In genomic region chr16:17526223-17526622, GRCm38 (mm10) we compare ENCODE assay signal across 25 mouse cellular contexts. TPM values are rescaled to one million over a fixed set of nuclear protein-coding genes. Genes with fewer than 3 reads are reported as not detected.
DNase-seq lines count a peak whose midpoint lies in the region; ATAC-seq and TF ChIP-seq lines count a peak whose summit lies in the region.
"Had no signal": no experiment of that assay in that cellular context is flagged by ENCODE, and none has a peak within 500 bp of the region (broad histone marks: within the 10 kb centered on the region; RNA-seq: fewer than 3 reads in every experiment).

No protein-coding gene starts in this region.

- H3K4me1 ChIP-seq in cerebellum, adult 2 months (ENCODE audit: control insufficient read depth, insufficient read depth, low read length) = no peaks in the 10 kb centered on the region
- H3K4me1 ChIP-seq in CH12.LX (ENCODE audit: control insufficient read depth in 1 of 2, insufficient read depth in 2 of 2) = peaks cover 7 to 36% of the 10 kb centered on the region in 2 experiments; a peak in 3 of 4 replicates
- H3K4me1 ChIP-seq in stomach, postnatal 0 days (replicated peaks; ENCODE audit: control insufficient read depth, insufficient read depth) = peaks cover 3% of the 10 kb centered on the region; the same call in 1 of the 2 replicates
- H3K4me1 ChIP-seq in heart, embryonic 11.5 days (ENCODE audit: control insufficient read depth, insufficient read depth, low read length) = peaks cover 10% of the 10 kb centered on the region

- dilution Hi-C loops in CH12.LX (cut with MboI; ENCODE audit: extremely low pct_ligation_motif_present, extremely low pct_unique_long_range_greater_than_20kb, low sequenced_read_pairs) = no loop called here

- H3K9ac ChIP-seq in CH12.LX (ENCODE audit: insufficient read depth, low read depth) = no peak overlapping the region
- no peak overlapping the region for H3K9ac ChIP-seq in stomach, postnatal 0 days (ENCODE audit: low read length)
- no peak overlapping the region for H3K9ac ChIP-seq in heart, embryonic 11.5 days (ENCODE audit: low read depth, low read length)
- H3K9ac ChIP-seq: heart, embryonic 15.5 days; hindbrain, embryonic 12.5 days; lung, embryonic 15.5 days had no signal

- H3K4me2 ChIP-seq in CH12.LX (ENCODE audit: insufficient read depth, low read depth, poor library complexity, severe bottlenecking) = no peak overlapping the region
- H3K4me2 ChIP-seq in stomach, postnatal 0 days (replicated peaks; ENCODE audit: low read depth) = no peak overlapping the region
- no peak overlapping the region for H3K4me2 ChIP-seq in heart, embryonic 11.5 days
- H3K4me2 ChIP-seq: heart, embryonic 15.5 days; hindbrain, embryonic 12.5 days; lung, embryonic 15.5 days; midbrain, embryonic 11.5 days had no signal

- no peak for TF ChIP-seq CTCF in cerebellum, adult 2 months (IDR thresholded peaks at IDR 0.05; ENCODE audit: borderline replicate concordance, insufficient read depth, low read depth, low read length)
- TF ChIP-seq CTCF in CH12.LX (conservative IDR thresholded peaks at IDR 0.05 in 1 of 2, IDR thresholded peaks at IDR 0.05 in 1 of 2; ENCODE audit: low read depth in 2 of 2, low read length in 2 of 2) = no peak
- no peak for TF ChIP-seq CTCF in stomach, postnatal 0 days (IDR thresholded peaks at IDR 0.05; ENCODE audit: low read depth)

- peaks cover 74 to 77% of the 10 kb centered on the region in 2 experiments for H3K36me3 ChIP-seq in CH12.LX (replicated peaks in 1 of 2; ENCODE audit: control insufficient read depth in 1 of 2, insufficient read depth in 1 of 2, low read length in 1 of 2)
- H3K36me3 ChIP-seq in stomach, postnatal 0 days (ENCODE audit: control insufficient read depth, insufficient read depth, low read length) = peaks cover 39% of the 10 kb centered on the region
- peaks cover 45% of the 10 kb centered on the region for H3K36me3 ChIP-seq in heart, embryonic 11.5 days (ENCODE audit: control insufficient read depth, insufficient read depth, low read length)

- no peaks in the 10 kb centered on the region for H3K9me3 ChIP-seq in CH12.LX (replicated peaks; ENCODE audit: low read length)
- H3K9me3 ChIP-seq in stomach, postnatal 0 days (ENCODE audit: control insufficient read depth, low read length) = no peaks in the 10 kb centered on the region
- H3K9me3 ChIP-seq in heart, embryonic 11.5 days (replicated peaks; ENCODE audit: control insufficient read depth, low read length) = no peaks in the 10 kb centered on the region
- H3K9me3 ChIP-seq: G1E; heart, embryonic 15.5 days; hindbrain, embryonic 12.5 days; lung, embryonic 15.5 days had no signal

- peak; percentile 1 for DNase-seq in cerebellum, adult 9-10 months
- DNase-seq in cerebellum, adult 2 months = no peak
- DNase-seq in CH12.LX (ENCODE audit: extremely low read depth) = no peak
- DNase-seq in kidney, adult 8-10 months = peak; percentile 57 to 62
- peak; percentile 45 for DNase-seq in kidney, postnatal 14 days
- no peak for DNase-seq in retina, embryonic 14.5 days (ENCODE audit: low spot score)
- no peak for DNase-seq in stomach, postnatal 0 days (ENCODE audit: low spot score)
- DNase-seq: adrenal gland, postnatal 10 days; cerebellum, adult 9-11 months; gastrocnemius, postnatal 14 days; right cerebral cortex, adult 18-20 months had no signal

- no peak for TF ChIP-seq POLR2A in cerebellum, adult 2 months (IDR thresholded peaks at IDR 0.05; ENCODE audit: borderline replicate concordance, insufficient read depth, low read length)
- TF ChIP-seq POLR2A in CH12.LX (IDR thresholded peaks at IDR 0.05; ENCODE audit: low read depth, low read length) = no peak

- no peak for ATAC-seq in stomach, postnatal 0 days (ENCODE audit: low FRiP score, low TSS enrichment)
- no peak for ATAC-seq in heart, embryonic 11.5 days (replicated peaks; ENCODE audit: insufficient number of reproducible peaks, low FRiP score, low TSS enrichment)
- ATAC-seq: midbrain, embryonic 16.5 days had no signal

- no peak overlapping the region for H3K4me3 ChIP-seq in cerebellum, adult 2 months (replicated peaks; ENCODE audit: insufficient read depth, low read depth, low read length)
- no peak overlapping the region for H3K4me3 ChIP-seq in CH12.LX (replicated peaks in 1 of 3; ENCODE audit: low read depth in 2 of 3, low read length in 2 of 3, poor library complexity in 1 of 3)
- no peak overlapping the region for H3K4me3 ChIP-seq in stomach, postnatal 0 days (ENCODE audit: low read depth, low read length)
- H3K4me3 ChIP-seq in heart, embryonic 11.5 days (ENCODE audit: low read depth, low read length) = no peak overlapping the region
- H3K4me3 ChIP-seq: erythroblast, embryonic 14.5 days; heart, embryonic 15.5 days; hindbrain, embryonic 12.5 days; lung, embryonic 15.5 days had no signal

- H3K79me2 ChIP-seq in CH12.LX (replicated peaks; ENCODE audit: control insufficient read depth, extremely low read depth, insufficient read depth, poor library complexity, severe bottlenecking) = peaks cover 11% of the 10 kb centered on the region; the same call in 1 of the 2 replicates

- no peak for TF ChIP-seq EP300 in CH12.LX (IDR thresholded peaks at IDR 0.05; ENCODE audit: low read length)
- no peak for TF ChIP-seq EP300 in stomach, postnatal 0 days (optimal IDR thresholded peaks at IDR 0.05)

- 87% methylated on average over 6 of the region's 6 CpGs for WGBS in cerebellum, adult 2 months
- 89% methylated on average over 6 of the region's 6 CpGs for WGBS in stomach, postnatal 0 days
- 87% methylated on average over 6 of the region's 6 CpGs for WGBS in heart, embryonic 11.5 days (ENCODE audit: insufficient replicate concordance)

- in situ Hi-C loops in CH12.LX (cut with MboI; ENCODE audit: low pct_ligation_motif_present, low pct_unique_long_range_greater_than_20kb, low sequenced_read_pairs) = no loop called here

- H3K27me3 ChIP-seq in cerebellum, adult 2 months (ENCODE audit: control insufficient read depth, insufficient read depth, low read length) = no peaks in the 10 kb centered on the region
- H3K27me3 ChIP-seq in CH12.LX (replicated peaks) = no peaks in the 10 kb centered on the region
- H3K27me3 ChIP-seq in stomach, postnatal 0 days (ENCODE audit: control insufficient read depth, insufficient read depth, low read length) = no peaks in the 10 kb centered on the region
- no peaks in the 10 kb centered on the region for H3K27me3 ChIP-seq in heart, embryonic 11.5 days (ENCODE audit: control insufficient read depth, insufficient read depth, low read length)
- H3K27me3 ChIP-seq: heart, embryonic 15.5 days; hindbrain, embryonic 12.5 days; lung, embryonic 15.5 days had no signal

- TF ChIP-seq RAD21 in CH12.LX (IDR thresholded peaks at IDR 0.05; ENCODE audit: low read depth, low read length) = no peak

- H3K27ac ChIP-seq in cerebellum, adult 2 months (ENCODE audit: insufficient read depth, low read length) = no peak overlapping the region
- no peak overlapping the region for H3K27ac ChIP-seq in CH12.LX (ENCODE audit: insufficient read depth, low read depth)
- no peak overlapping the region for H3K27ac ChIP-seq in stomach, postnatal 0 days (replicated peaks)
- no peak overlapping the region for H3K27ac ChIP-seq in heart, embryonic 11.5 days (ENCODE audit: low read depth, low read length)
- H3K27ac ChIP-seq: heart, embryonic 15.5 days; hindbrain, embryonic 12.5 days; lung, embryonic 15.5 days had no signal

TF ChIP-seq in CH12.LX, 34 proteins besides CTCF, POLR2A, EP300 and RAD21:
- 0 out of 2 replicates have a peak, but pooled peaks have one; percentile 12 for TF ChIP-seq CHD2 (IDR thresholded peaks at IDR 0.05; ENCODE audit: low read length)
- no peak for TF ChIP-seq UBTF (IDR thresholded peaks at IDR 0.05; ENCODE audit: low read depth, low read length)
- no peak for TF ChIP-seq RCOR1 (conservative IDR thresholded peaks at IDR 0.05; ENCODE audit: low read depth, low read length)

RNA-seq across cellular contexts. Expression of gene Thap7, which starts 4.7 kb away (rescaled TPM):
- 74.3 TPM in 2 replicates for polyA plus RNA-seq in cerebellum, adult 2 months (2012; rRNA removed)
- total RNA-seq in CH12.LX (2012; rRNA removed) (64.3 and 72.7 TPM in 2 replicates), CH12.LX (2014; rRNA removed) (80.7 and 83.3 TPM in 2 replicates)
- 79.4 and 82.4 TPM in 2 replicates for polyA plus RNA-seq in CH12.LX (2012; ENCODE audit: insufficient read length, low read depth)
- polyA plus RNA-seq in stomach, postnatal 0 days (2015; fragmentation: Nextera tagmentation; extraction: Ambion mirVana) = 41.0 and 42.4 TPM in 2 replicates
- polyA plus RNA-seq in heart, embryonic 11.5 days (2014; fragmentation: Nextera tagmentation; extraction: Ambion mirVana) = 31.4 and 34.0 TPM in 2 replicates

RNA-seq across cellular contexts. Expression of gene Lztr1, which starts 17.7 kb away (rescaled TPM):
- polyA plus RNA-seq in cerebellum, adult 2 months (2012; rRNA removed) = 240 and 242 TPM in 2 replicates
- 111 and 138 TPM in 2 replicates for total RNA-seq in CH12.LX (2012; rRNA removed)
- total RNA-seq in CH12.LX (2014; rRNA removed) = 98.4 and 110 TPM in 2 replicates
- polyA plus RNA-seq in CH12.LX (2012; ENCODE audit: insufficient read length, low read depth) = 78.0 and 111 TPM in 2 replicates
- polyA plus RNA-seq in stomach, postnatal 0 days (2015; fragmentation: Nextera tagmentation; extraction: Ambion mirVana) = 27.3 and 34.4 TPM in 2 replicates
- polyA plus RNA-seq in heart, embryonic 11.5 days (2014; fragmentation: Nextera tagmentation; extraction: Ambion mirVana) = 46.6 and 47.4 TPM in 2 replicates

RNA-seq across cellular contexts. Expression of gene Lrrc74b, which starts 34.8 kb away (rescaled TPM):
- polyA plus RNA-seq in cerebellum, adult 2 months (2012; rRNA removed) = 0.36 and 0.89 TPM in 2 replicates
- not detected in 2 replicates for total RNA-seq in CH12.LX (2012; rRNA removed)
- total RNA-seq in CH12.LX (2014; rRNA removed) = not detected in 2 replicates
- polyA plus RNA-seq in CH12.LX (2012; ENCODE audit: insufficient read length, low read depth) = 0.17 TPM in 1 of 2 replicates, not detected in the other
- 0.33 TPM in 2 replicates for polyA plus RNA-seq in stomach, postnatal 0 days (2015; fragmentation: Nextera tagmentation; extraction: Ambion mirVana)
- polyA plus RNA-seq in heart, embryonic 11.5 days (2014; fragmentation: Nextera tagmentation; extraction: Ambion mirVana) = not detected in 2 replicates
- total RNA-seq: granulocyte monocyte progenitor cell, adult 5-6 weeks; liver, adult 2 months; neutrophil, adult 5-6 weeks had no signal
- polyA plus RNA-seq: liver, adult 2 months; spleen, adult 2 months had no signal

RNA-seq across cellular contexts. Expression of gene P2rx6, which starts 35.5 kb away (rescaled TPM):
- polyA plus RNA-seq in cerebellum, adult 2 months (2012; rRNA removed) = 4.8 and 6.5 TPM in 2 replicates
- total RNA-seq in CH12.LX (2012; rRNA removed) (not detected in 2 replicates), CH12.LX (2014; rRNA removed) (not detected in 2 replicates)
- not detected in 2 replicates for polyA plus RNA-seq in CH12.LX (2012; ENCODE audit: insufficient read length, low read depth)
- polyA plus RNA-seq in stomach, postnatal 0 days (2015; fragmentation: Nextera tagmentation; extraction: Ambion mirVana) = 1.5 and 1.7 TPM in 2 replicates
- 0.51 and 0.70 TPM in 2 replicates for polyA plus RNA-seq in heart, embryonic 11.5 days (2014; fragmentation: Nextera tagmentation; extraction: Ambion mirVana)
- total RNA-seq: granulocyte monocyte progenitor cell, adult 5-6 weeks; megakaryocyte progenitor cell, adult 5-6 weeks; neutrophil, adult 5-6 weeks had no signal
- polyA plus RNA-seq: erythroblast, embryonic 14.5 days; G1E; liver, adult 2 months had no signal

RNA-seq across cellular contexts. Expression of gene Aifm3, which starts 36.8 kb away (rescaled TPM):
- 472 and 503 TPM in 2 replicates for polyA plus RNA-seq in cerebellum, adult 2 months (2012; rRNA removed)
- total RNA-seq in CH12.LX (2012; rRNA removed) (0.08 TPM in 1 of 2 replicates, not detected in the other), CH12.LX (2014; rRNA removed) (not detected in 2 replicates)
- not detected in 2 replicates for polyA plus RNA-seq in CH12.LX (2012; ENCODE audit: insufficient read length, low read depth)
- 0.51 and 0.61 TPM in 2 replicates for polyA plus RNA-seq in stomach, postnatal 0 days (2015; fragmentation: Nextera tagmentation; extraction: Ambion mirVana)
- polyA plus RNA-seq in heart, embryonic 11.5 days (2014; fragmentation: Nextera tagmentation; extraction: Ambion mirVana) = 0.54 and 0.68 TPM in 2 replicates
- total RNA-seq: granulocyte monocyte progenitor cell, adult 5-6 weeks; megakaryocyte progenitor cell, adult 5-6 weeks; neutrophil, adult 5-6 weeks had no signal
- polyA plus RNA-seq: C2C12; erythroblast, embryonic 14.5 days; G1E had no signal

Comparison
In these comparisons a context has a peak if more than half of its experiments do, and no peak if none do; other contexts are left out.
1. DNase-seq: peak in cerebellum, adult 9-10 months (single experiment), kidney, adult 8-10 months (2 of 2) and kidney, postnatal 14 days (single experiment); none in cerebellum, adult 2 months (0 of 2), CH12.LX (single experiment), retina, embryonic 14.5 days (single experiment) and stomach, postnatal 0 days (single experiment).